9 mouse cellular contexts compared by ENCODE assay signal in the genomic region with DNA sequence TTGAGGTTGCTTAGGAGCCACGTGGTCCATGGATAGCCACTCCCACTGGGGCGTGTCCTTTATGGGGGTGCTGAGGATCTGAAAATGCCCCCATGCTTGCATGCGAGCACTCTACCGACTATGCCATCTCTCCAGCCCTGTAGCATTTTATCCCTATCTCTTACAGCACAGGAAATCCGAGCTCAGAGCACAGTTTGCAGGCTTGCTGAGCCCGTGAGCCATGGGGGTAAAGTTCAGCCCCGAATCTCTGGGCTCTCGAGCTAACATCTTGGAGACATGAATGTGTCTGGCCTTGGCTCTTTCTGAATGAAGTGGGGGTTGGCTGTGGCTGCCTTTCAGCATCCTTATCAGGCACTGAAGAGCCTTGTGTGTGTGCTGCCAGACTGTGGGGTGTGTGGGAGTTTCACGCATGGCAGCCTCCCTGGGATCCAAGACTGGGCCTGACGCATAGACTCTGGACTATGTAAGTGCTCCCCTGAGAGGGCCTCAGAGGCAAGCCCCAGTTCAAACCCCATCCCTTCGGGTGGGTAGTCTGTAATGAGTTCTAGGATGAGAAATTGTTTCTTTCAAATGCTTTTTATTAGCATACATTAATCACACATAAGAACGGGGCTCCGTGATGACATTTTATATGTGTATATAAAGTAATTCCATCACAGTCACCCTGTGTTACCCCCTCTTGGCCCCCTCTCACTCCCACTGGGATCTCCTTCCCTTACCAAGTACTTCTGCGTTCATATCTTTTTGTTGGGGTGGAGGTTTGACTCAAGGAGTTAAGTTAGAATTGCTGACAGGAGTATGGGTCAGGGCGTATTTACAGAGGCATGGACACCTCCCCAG.
A peak's percentile ranks its signal among the peaks of the same experiment; 100 is the strongest.
DNase-seq lines count a peak whose midpoint lies in the region; ATAC-seq and TF ChIP-seq lines count a peak whose summit lies in the region.
"Had no signal": no experiment of that assay in that cellular context is flagged by ENCODE, and none has a peak within 500 bp of the region (broad histone marks: within the 10 kb centered on the region; RNA-seq: fewer than 3 reads in every experiment).

No protein-coding gene starts in this region.

- no peak overlapping the region for H3K4me2 ChIP-seq in kidney, postnatal 0 days (ENCODE audit: low read length)
- H3K4me2 ChIP-seq in midbrain, postnatal 0 days (ENCODE audit: low read depth, low read length, poor library complexity, severe bottlenecking), result no peak overlapping the region

- no peak for TF ChIP-seq POLR2A in cerebellum, adult 2 months (IDR thresholded peaks at IDR 0.05; ENCODE audit: borderline replicate concordance, insufficient read depth, low read length)

- peak; percentile 58 for ATAC-seq in Patski
- peak; percentile 84 for ATAC-seq in kidney, postnatal 0 days (replicated peaks; ENCODE audit: low FRiP score, low read depth)
- ATAC-seq in midbrain, postnatal 0 days (ENCODE audit: low FRiP score), result 0 out of 2 replicates have a peak, but pooled peaks have one; percentile 22

- no peak overlapping the region for H3K9ac ChIP-seq in kidney, postnatal 0 days (ENCODE audit: low read depth, low read length)
- no peak overlapping the region for H3K9ac ChIP-seq in midbrain, postnatal 0 days (replicated peaks; ENCODE audit: low read length, poor library complexity, severe bottlenecking)

- no peaks in the 10 kb centered on the region for H3K27me3 ChIP-seq in Patski
- no peaks in the 10 kb centered on the region for H3K27me3 ChIP-seq in heart, embryonic 10.5 days (ENCODE audit: insufficient read depth, poor library complexity, severe bottlenecking)
- H3K27me3 ChIP-seq in kidney, postnatal 0 days (ENCODE audit: insufficient read depth, low read length), result no peaks in the 10 kb centered on the region
- no peaks in the 10 kb centered on the region for H3K27me3 ChIP-seq in midbrain, postnatal 0 days (ENCODE audit: insufficient read depth, low read length)
- no peaks in the 10 kb centered on the region for H3K27me3 ChIP-seq in cerebellum, adult 2 months (ENCODE audit: control insufficient read depth, insufficient read depth, low read length)

- peaks cover 15% of the 10 kb centered on the region for H3K4me1 ChIP-seq in heart, embryonic 10.5 days
- peaks cover 15% of the 10 kb centered on the region; the same call in 1 of the 2 replicates for H3K4me1 ChIP-seq in kidney, postnatal 0 days (replicated peaks; ENCODE audit: insufficient read depth, low read length)
- no peaks in the 10 kb centered on the region for H3K4me1 ChIP-seq in midbrain, postnatal 0 days (ENCODE audit: insufficient read depth, low read length)
- no peaks in the 10 kb centered on the region for H3K4me1 ChIP-seq in cerebellum, adult 2 months (ENCODE audit: control insufficient read depth, insufficient read depth, low read length)

- peak overlapping the region; percentile 75 for H3K27ac ChIP-seq in heart, embryonic 10.5 days
- H3K27ac ChIP-seq in kidney, postnatal 0 days, result peak overlapping the region; percentile 38; the same call in 1 of the 2 replicates
- no peak overlapping the region for H3K27ac ChIP-seq in midbrain, postnatal 0 days (ENCODE audit: low read depth, low read length)
- no peak overlapping the region for H3K27ac ChIP-seq in cerebellum, adult 2 months (ENCODE audit: insufficient read depth, low read length)

- CTCF ChIA-PET in Patski (lab: Charles Lee), result no interaction called here

- H3K4me3 ChIP-seq in heart, embryonic 10.5 days, result peak overlapping the region; percentile 12; the same call in 1 of the 2 replicates
- H3K4me3 ChIP-seq in kidney, postnatal 0 days (replicated peaks; ENCODE audit: low read depth, low read length), result no peak overlapping the region
- H3K4me3 ChIP-seq in midbrain, postnatal 0 days (ENCODE audit: low read depth, low read length), result no peak overlapping the region
- H3K4me3 ChIP-seq in cerebellum, adult 2 months (replicated peaks; ENCODE audit: insufficient read depth, low read depth, low read length), result no peak overlapping the region
- H3K4me3 ChIP-seq: erythroblast, embryonic 14.5 days had no signal

- POLR2A ChIA-PET in Patski (lab: Charles Lee), result no interaction called here

- H3K36me3 ChIP-seq in heart, embryonic 10.5 days, result no peaks in the 10 kb centered on the region
- no peaks in the 10 kb centered on the region for H3K36me3 ChIP-seq in kidney, postnatal 0 days (ENCODE audit: insufficient read depth, low read length)
- no peaks in the 10 kb centered on the region for H3K36me3 ChIP-seq in midbrain, postnatal 0 days (ENCODE audit: insufficient read depth, low read length)

- TF ChIP-seq CTCF in Patski (IDR thresholded peaks at IDR 0.05), result no peak
- no peak for TF ChIP-seq CTCF in kidney, postnatal 0 days (IDR thresholded peaks at IDR 0.05; ENCODE audit: low read depth)
- no peak for TF ChIP-seq CTCF in midbrain, postnatal 0 days (IDR thresholded peaks at IDR 0.05)
- no peak for TF ChIP-seq CTCF in cerebellum, adult 2 months (IDR thresholded peaks at IDR 0.05; ENCODE audit: borderline replicate concordance, insufficient read depth, low read depth, low read length)

- intact Hi-C loops in gastrocnemius, postnatal 36 days (cut with DNase I), result no loop called here

- in situ Hi-C loops in Patski (cut with MboI; ENCODE audit: low pct_unique_long_range_greater_than_20kb), result loop anchor here (10.0 kb wide), 1 partner anchor 374 kb away; no protein-coding TSS in a partner anchor

- WGBS in heart, embryonic 10.5 days, result 33% methylated on average over 15 of the region's 15 CpGs
- WGBS in kidney, postnatal 0 days, result 20% methylated on average over 15 of the region's 15 CpGs
- WGBS in midbrain, postnatal 0 days, result 60% methylated on average over 15 of the region's 15 CpGs
- whole genome bisulfite sequencing in cerebellum, adult 2 months, result 44% methylated on average over 15 of the region's 15 CpGs

- H3K9me3 ChIP-seq in heart, embryonic 10.5 days, result no peaks in the 10 kb centered on the region
- no peaks in the 10 kb centered on the region for H3K9me3 ChIP-seq in kidney, postnatal 0 days (replicated peaks; ENCODE audit: low read length)
- no peaks in the 10 kb centered on the region for H3K9me3 ChIP-seq in midbrain, postnatal 0 days (ENCODE audit: low read length)

- peak; percentile 8 for DNase-seq in gastrocnemius, adult 18-20 months (ENCODE audit: low spot score)
- DNase-seq in gastrocnemius, postnatal 36 days, result no peak
- DNase-seq in Patski (ENCODE audit: low read depth, low spot score), result no peak
- no peak for DNase-seq in heart, embryonic 10.5 days (ENCODE audit: low spot score)
- DNase-seq in kidney, postnatal 0 days (ENCODE audit: low spot score), result peak; percentile 75
- no peak for DNase-seq in midbrain, postnatal 0 days (ENCODE audit: low spot score)
- DNase-seq in T-cell, adult 2 months (ENCODE audit: low spot score), result no peak
- DNase-seq in cerebellum, adult 2 months, result no peak

Comparison
In these comparisons a context has a peak if more than half of its experiments do, and no peak if none do; other contexts are left out.
1. DNase-seq: peak in gastrocnemius, adult 18-20 months (single experiment) and kidney, postnatal 0 days (single experiment); none in gastrocnemius, postnatal 36 days (0 of 2), Patski (single experiment), heart, embryonic 10.5 days (single experiment), midbrain, postnatal 0 days (single experiment), T-cell, adult 2 months (single experiment) and cerebellum, adult 2 months (0 of 2).
2. ATAC-seq: peak in every context shown above with its lines; median percentile 84 in kidney, postnatal 0 days; 58 in Patski; 22 in midbrain, postnatal 0 days.
3. H3K27ac ChIP-seq: peak in heart, embryonic 10.5 days (single experiment) and kidney, postnatal 0 days (single experiment); none in midbrain, postnatal 0 days (single experiment) and cerebellum, adult 2 months (single experiment).